Mouse (Mus musculus) midbrain, embryonic 15.5 days (tissue): ENCODE measurements around the gene Olfr339. TPM values are rescaled to one million over a fixed set of nuclear protein-coding genes. Genes with fewer than 3 reads are reported as not detected.
"Not testable (repeated sequence)": the region's sequence is repeated elsewhere in the genome, so short reads cannot be mapped to it uniquely, and the experiment has no call there.

Source experiments
- ATAC-seq: fragments of 200-750 bp; cut with Nextera tagmentation; replicated peaks from 2 replicates; pipeline ENCODE4 v1.8.0; 2017; ENCODE audit warnings: moderate TSS enrichment
- H3K27ac ChIP-seq: fragments of 300-500 bp; sonication (generic); 2 replicates; pipeline ENCODE4 v1.5.1; 2015; ENCODE audit warnings: mild to moderate bottlenecking, inconsistent platforms
- H3K27me3 ChIP-seq: fragments of 300-500 bp; sonication (generic); replicated peaks from 2 replicates; pipeline ENCODE4 v1.6.1; 2015; ENCODE audit warnings: inconsistent platforms
- H3K36me3 ChIP-seq: fragments of 300-500 bp; sonication (generic); replicated peaks from 2 replicates; pipeline ENCODE4 v1.6.1; 2015; ENCODE audit warnings: inconsistent platforms
- H3K4me1 ChIP-seq: fragments of 300-500 bp; sonication (generic); 2 replicates; pipeline ENCODE4 v1.6.1; 2015; ENCODE audit warnings: inconsistent platforms
- H3K4me2 ChIP-seq: fragments of 300-500 bp; sonication (generic); 2 replicates; pipeline ENCODE4 v1.6.1; 2015; ENCODE audit warnings: inconsistent platforms, mild to moderate bottlenecking, moderate library complexity
- H3K4me3 ChIP-seq: fragments of 300-500 bp; sonication (generic); 2 replicates; pipeline ENCODE4 v1.5.1; 2015; ENCODE audit warnings: mild to moderate bottlenecking, inconsistent platforms
- H3K9ac ChIP-seq: fragments of 300-500 bp; sonication (generic); 2 replicates; pipeline ENCODE4 v1.6.1; 2015; ENCODE audit warnings: mild to moderate bottlenecking, inconsistent platforms
- H3K9me3 ChIP-seq: fragments of 300-500 bp; sonication (generic); 2 replicates; pipeline ENCODE4 v1.6.1; 2016; ENCODE audit warnings: inconsistent platforms
- WGBS: fragments of 180-500 bp; shearing (Covaris S2); methylation state at CpG from one replicate; pipeline ENCODE4 v1.1.7; 2015; ENCODE audit warnings: mixed read lengths; 5-methylcytosine and 5-hydroxymethylcytosine counted together
- polyA plus RNA-seq: library from polyadenylated mRNA; unstranded; fragments of >200 nt; fragmentation: Nextera tagmentation; extraction: Ambion mirVana; gene quantifications from 2 replicates; pipeline ENCODE4 v1.2.1, GENCODE M21; 2015

Olfr339 gene
- not detected in 2 replicates for polyA plus RNA-seq

- no peak within 1 kb of the TSS for H3K4me2 ChIP-seq
Observed at GRCm38 (mm10) chr2:36418647-36419046, at the start of gene Olfr339. Olfr339 (plus strand) TSS chr2:36418947.

DNA sequence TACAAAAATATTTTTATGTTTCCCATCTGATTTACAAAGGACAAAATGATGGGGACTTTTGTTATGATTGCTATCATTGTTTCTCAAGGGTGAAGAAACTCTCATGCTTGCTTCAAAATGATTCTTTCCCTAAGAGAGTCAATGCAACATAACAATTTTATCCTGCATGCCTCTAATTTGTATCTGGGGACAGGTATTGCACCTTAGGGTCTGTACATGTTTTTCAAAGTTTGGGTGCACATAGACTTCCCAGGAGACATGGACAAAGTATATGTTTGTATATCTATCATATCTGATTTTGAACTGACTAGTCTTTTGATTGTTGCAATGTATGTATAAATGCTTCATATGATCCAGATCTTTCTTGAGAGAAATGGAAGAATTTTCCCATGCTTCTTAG is 45.5 kb upstream of the Olfr339 start, which contains the start of gene Olfr338:
Olfr338 (plus strand) TSS at position 301 of the 400 bp plus-strand sequence.
- Histone ChIP-seq H3K4me3 (no peak within 1 kb of the TSS), H3K4me1 (no peaks in the 10 kb centered on the region), H3K4me2 (no peak within 1 kb of the TSS), H3K9me3 (no peaks in the 10 kb centered on the region; the same call in 1 of the 2 replicates), H3K9ac (no peak within 1 kb of the TSS), H3K27me3 (no peaks in the 10 kb centered on the region), H3K27ac (no peak within 1 kb of the TSS), H3K36me3 (no peaks in the 10 kb centered on the region)
- no peak for ATAC-seq

More at GRCm38 (mm10) chr2:36418647-36419046, at the start of gene Olfr339:
- ATAC-seq: no peak
- H3K4me3 ChIP-seq: no peak within 1 kb of the TSS
- H3K4me1 ChIP-seq: no peaks in the 10 kb centered on the region
- no peak within 1 kb of the TSS for H3K9ac ChIP-seq
- H3K27me3 ChIP-seq: no peaks in the 10 kb centered on the region
- H3K9me3 ChIP-seq: no peaks in the 10 kb centered on the region; the same call in 1 of the 2 replicates
- H3K36me3 ChIP-seq: no peaks in the 10 kb centered on the region
- whole genome bisulfite sequencing: 83% methylated on average over 3 of the region's 3 CpGs
- H3K27ac ChIP-seq: no peak within 1 kb of the TSS

GRCm38 (mm10) chr2:36415174-36415573 is 3.6 kb upstream of the Olfr339 start:
- H3K4me2 ChIP-seq, H3K36me3 ChIP-seq, H3K4me3 ChIP-seq, H3K9me3 ChIP-seq, H3K4me1 ChIP-seq, H3K9ac ChIP-seq, H3K27ac ChIP-seq, ATAC-seq, H3K27me3 ChIP-seq: not testable (repeated sequence)
- 93% methylated on average over 3 of the region's 3 CpGs for WGBS

GRCm38 (mm10) chr2:36415591-36415990 is 3.2 kb upstream of the Olfr339 start:
- H3K9me3 ChIP-seq, ATAC-seq, H3K36me3 ChIP-seq, H3K4me1 ChIP-seq, H3K4me2 ChIP-seq, H3K27me3 ChIP-seq, H3K4me3 ChIP-seq, H3K27ac ChIP-seq, H3K9ac ChIP-seq: not testable (repeated sequence)
- 87% methylated on average over 7 of the region's 7 CpGs for WGBS

DNA sequence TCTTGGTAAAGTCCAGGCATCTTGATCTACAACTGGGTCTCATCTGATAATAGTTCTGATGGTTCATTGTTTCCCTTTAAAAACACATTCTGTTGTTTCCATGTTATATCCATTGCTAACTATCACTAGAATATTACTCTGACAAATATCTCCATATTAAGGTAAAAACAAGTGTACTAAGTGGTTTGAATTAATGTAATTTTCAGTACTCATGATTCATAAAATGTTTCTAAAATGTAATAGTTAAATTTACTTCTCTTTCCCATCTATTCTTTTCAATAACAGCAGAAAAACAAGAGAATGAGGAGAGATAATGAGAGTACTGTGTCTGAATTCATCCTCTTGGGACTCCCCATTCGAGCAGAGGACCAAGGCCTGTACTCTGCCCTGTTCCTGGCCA is 33.5 kb downstream of the Olfr339 start, which contains the start of gene Olfr340:
Olfr340 (plus strand) TSS at position 301 of the 400 bp plus-strand sequence.
- no peak for ATAC-seq
- H3K4me3 ChIP-seq: no peak within 1 kb of the TSS
- no peak within 1 kb of the TSS for H3K27ac ChIP-seq
- H3K9ac ChIP-seq: no peak within 1 kb of the TSS
- H3K4me2 ChIP-seq: no peak within 1 kb of the TSS
- H3K36me3 ChIP-seq: no peaks in the 10 kb centered on the region
- no peaks in the 10 kb centered on the region for H3K27me3 ChIP-seq
- 79% methylated on average over 1 of the region's 1 CpGs for WGBS
- peaks cover 3% of the 10 kb centered on the region for H3K9me3 ChIP-seq
- no peaks in the 10 kb centered on the region for H3K4me1 ChIP-seq

DNA sequence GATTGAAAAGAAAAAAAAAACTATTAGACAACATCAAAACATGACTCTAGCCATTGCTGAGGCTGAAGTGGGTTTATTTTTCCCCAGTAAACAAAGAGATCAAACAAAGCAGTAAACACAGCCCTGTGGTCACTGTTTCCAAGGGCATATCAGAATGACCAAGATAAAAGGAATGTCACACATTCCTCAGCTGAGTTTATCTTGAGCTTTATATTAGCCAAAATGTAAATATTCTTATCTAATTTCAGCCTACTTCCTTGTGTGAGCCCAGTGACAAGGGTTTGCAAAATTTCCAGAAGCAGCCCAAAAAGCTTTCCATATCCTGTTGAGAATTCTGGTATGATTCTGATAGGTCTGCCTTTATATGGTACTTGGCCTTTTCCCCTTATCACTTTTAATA is 54.9 kb downstream of the Olfr339 start:
- Histone ChIP-seq H3K27me3 (no peaks in the 10 kb centered on the region), H3K4me3 (no peak overlapping the region), H3K9me3 (0 out of 2 replicates have a peak, but pooled peaks cover 4% of the 10 kb centered on the region), H3K4me1 (no peaks in the 10 kb centered on the region), H3K9ac (no peak overlapping the region), H3K36me3 (no peaks in the 10 kb centered on the region), H3K27ac (no peak overlapping the region), H3K4me2 (no peak overlapping the region)
- ATAC-seq: no peak

Other genes with a start within 250 kb of the Olfr339 start
- gene Ptgs1, start 188.5 kb upstream of the Olfr339 start, polyA plus RNA-seq: 4.1 and 4.9 TPM in 2 replicates
- gene Olfr338, start 45.4 kb upstream of the Olfr339 start, polyA plus RNA-seq: not detected in 2 replicates
- not detected in 2 replicates for gene Olfr340, start 33.6 kb downstream of the Olfr339 start, polyA plus RNA-seq
- gene Olfr341, start 63.5 kb downstream of the Olfr339 start, polyA plus RNA-seq: not detected in 2 replicates
- gene Olfr342, start 106.1 kb downstream of the Olfr339 start, polyA plus RNA-seq: not detected in 2 replicates
- gene Olfr344, start 147.7 kb downstream of the Olfr339 start, polyA plus RNA-seq: not detected in 2 replicates
- not detected in 2 replicates for gene Olfr345, start 221.1 kb downstream of the Olfr339 start, polyA plus RNA-seq